Comparison of ENCODE assay signal across 9 mouse cellular contexts in genomic region chr8:10924001-10924490, GRCm38 (mm10).
A peak's percentile ranks its signal among the peaks of the same experiment; 100 is the strongest.
DNase-seq lines count a peak whose midpoint lies in the region; ATAC-seq lines count a peak whose summit lies in the region.
"Had no signal": no experiment of that assay in that cellular context is flagged by ENCODE, and none has a peak within 500 bp of the region (broad histone marks: within the 10 kb centered on the region; RNA-seq: fewer than 3 reads in every experiment).

No protein-coding gene starts in this region.

- no peak overlapping the region for H3K4me3 ChIP-seq in kidney, embryonic 15.5 days (replicated peaks)
- H3K4me3 ChIP-seq in embryonic facial prominence, embryonic 11.5 days (ENCODE audit: low read depth, low read length), result no peak overlapping the region
- no peak overlapping the region for H3K4me3 ChIP-seq in intestine, embryonic 14.5 days (ENCODE audit: low read depth, low read length)
- no peak overlapping the region for H3K4me3 ChIP-seq in midbrain, embryonic 16.5 days (ENCODE audit: low read depth, low read length)

- peaks cover 25% of the 10 kb centered on the region for H3K27me3 ChIP-seq in kidney, embryonic 15.5 days
- no peaks in the 10 kb centered on the region for H3K27me3 ChIP-seq in embryonic facial prominence, embryonic 11.5 days (ENCODE audit: control insufficient read depth, insufficient read depth, low read length)
- no peaks in the 10 kb centered on the region for H3K27me3 ChIP-seq in intestine, embryonic 14.5 days (replicated peaks; ENCODE audit: control insufficient read depth, insufficient read depth, low read length)
- no peaks in the 10 kb centered on the region for H3K27me3 ChIP-seq in midbrain, embryonic 16.5 days (ENCODE audit: control insufficient read depth, insufficient read depth, low read depth, low read length)

- intact Hi-C loops in left cerebral cortex, postnatal 4 days (cut with DNase I), result no loop called here

- WGBS in kidney, embryonic 15.5 days, result 14% methylated on average over 3 of the region's 3 CpGs
- WGBS in embryonic facial prominence, embryonic 11.5 days, result 3% methylated on average over 3 of the region's 3 CpGs
- WGBS in intestine, embryonic 14.5 days, result 25% methylated on average over 3 of the region's 3 CpGs
- 13% methylated on average over 3 of the region's 3 CpGs for WGBS in midbrain, embryonic 16.5 days

- H3K4me1 ChIP-seq in kidney, embryonic 15.5 days, result peaks cover 77% of the 10 kb centered on the region
- H3K4me1 ChIP-seq in embryonic facial prominence, embryonic 11.5 days (ENCODE audit: control insufficient read depth, insufficient read depth, low read length), result peaks cover 20% of the 10 kb centered on the region
- peaks cover 68% of the 10 kb centered on the region for H3K4me1 ChIP-seq in intestine, embryonic 14.5 days (replicated peaks; ENCODE audit: control insufficient read depth, insufficient read depth, low read length)
- H3K4me1 ChIP-seq in midbrain, embryonic 16.5 days (ENCODE audit: control insufficient read depth, insufficient read depth, low read length), result peaks cover 37% of the 10 kb centered on the region

- H3K36me3 ChIP-seq in kidney, embryonic 15.5 days, result no peaks in the 10 kb centered on the region
- H3K36me3 ChIP-seq in embryonic facial prominence, embryonic 11.5 days (replicated peaks; ENCODE audit: control insufficient read depth, insufficient read depth, low read depth, low read length), result no peaks in the 10 kb centered on the region
- no peaks in the 10 kb centered on the region for H3K36me3 ChIP-seq in intestine, embryonic 14.5 days (ENCODE audit: control insufficient read depth, insufficient read depth, low read length)
- H3K36me3 ChIP-seq in midbrain, embryonic 16.5 days (ENCODE audit: control insufficient read depth, insufficient read depth, low read length), result no peaks in the 10 kb centered on the region

- peak overlapping the region; percentile 49 for H3K4me2 ChIP-seq in kidney, embryonic 15.5 days
- H3K4me2 ChIP-seq in embryonic facial prominence, embryonic 11.5 days (ENCODE audit: low read depth, low read length), result peak overlapping the region; percentile 14; the same call in 1 of the 2 replicates
- peak overlapping the region; percentile 33; the same call in 1 of the 2 replicates for H3K4me2 ChIP-seq in intestine, embryonic 14.5 days (ENCODE audit: low read length)
- peak overlapping the region; percentile 33 for H3K4me2 ChIP-seq in midbrain, embryonic 16.5 days (ENCODE audit: low read length)

- H3K9me3 ChIP-seq in kidney, embryonic 15.5 days (replicated peaks), result no peaks in the 10 kb centered on the region
- H3K9me3 ChIP-seq in embryonic facial prominence, embryonic 11.5 days (replicated peaks; ENCODE audit: control insufficient read depth, low read length), result no peaks in the 10 kb centered on the region
- H3K9me3 ChIP-seq in intestine, embryonic 14.5 days (ENCODE audit: control insufficient read depth, low read length), result no peaks in the 10 kb centered on the region
- H3K9me3 ChIP-seq in midbrain, embryonic 16.5 days (replicated peaks; ENCODE audit: control insufficient read depth, low read length, poor library complexity, severe bottlenecking), result no peaks in the 10 kb centered on the region

- peak overlapping the region; percentile 95 for H3K27ac ChIP-seq in kidney, embryonic 15.5 days
- H3K27ac ChIP-seq in embryonic facial prominence, embryonic 11.5 days (replicated peaks; ENCODE audit: low read depth, low read length), result peak overlapping the region; percentile 78
- peak overlapping the region; percentile 96 for H3K27ac ChIP-seq in intestine, embryonic 14.5 days (ENCODE audit: low read depth)
- peak overlapping the region; percentile 63 for H3K27ac ChIP-seq in midbrain, embryonic 16.5 days (ENCODE audit: low read length)

- ATAC-seq in kidney, embryonic 15.5 days (replicated peaks; ENCODE audit: low FRiP score), result no peak
- ATAC-seq in embryonic facial prominence, embryonic 11.5 days (replicated peaks; ENCODE audit: insufficient number of reproducible peaks, low FRiP score, low TSS enrichment, low read depth), result no peak
- no peak for ATAC-seq in intestine, embryonic 14.5 days (replicated peaks; ENCODE audit: low FRiP score, low TSS enrichment, low read depth)
- ATAC-seq in midbrain, embryonic 16.5 days, result no peak

- no peak overlapping the region for H3K9ac ChIP-seq in kidney, embryonic 15.5 days
- H3K9ac ChIP-seq in embryonic facial prominence, embryonic 11.5 days (replicated peaks; ENCODE audit: low read length), result no peak overlapping the region
- H3K9ac ChIP-seq in intestine, embryonic 14.5 days (ENCODE audit: low read length), result no peak overlapping the region
- no peak overlapping the region for H3K9ac ChIP-seq in midbrain, embryonic 16.5 days (ENCODE audit: low read depth, low read length)

- DNase-seq in kidney, postnatal 10 days, result no peak
- DNase-seq in embryonic facial prominence, embryonic 11.5 days (ENCODE audit: low spot score), result peak; percentile 71
- no peak for DNase-seq in intestine, embryonic 14.5 days (ENCODE audit: low spot score)
- DNase-seq in cerebellum, postnatal 14 days, result no peak
- no peak for DNase-seq in left cerebral cortex, postnatal 4 days
- no peak for DNase-seq in urinary bladder, adult 18-20 months (ENCODE audit: low spot score in 2 of 2)
- DNase-seq: cerebellum, adult 9-11 months had no signal
